Mouse (Mus musculus) kidney, adult 2 months (tissue): Measurements from ENCODE around the gene Atp1a1.

Experiments used
- CTCF ChIP-seq: fragments of 200-500 bp; conservative IDR thresholded peaks from 2 replicates; pipeline ENCODE4 v1.5.1; 2011; ENCODE audit warnings: low read depth, mild to moderate bottlenecking, control low read depth, low read length, moderate library complexity, mixed read lengths; ENCODE audit not compliant: insufficient read depth, insufficient read length
- POLR2A ChIP-seq: fragments of 200-500 bp; IDR thresholded peaks from one replicate; pipeline ENCODE4 v1.6.1; 2011; ENCODE audit warnings: low read depth, low read length, control low read depth

GRCm38 (mm10) chr3:101533373-101533772 is 71.1 kb downstream of the Atp1a1 start:
- TF ChIP-seq CTCF, result no peak
- TF ChIP-seq POLR2A, result no peak
